Mouse (Mus musculus) ES-CJ7 (cell line): ENCODE data around the gene Rac2.

Source experiments
- DNase-seq: peaks from one replicate; pipeline ENCODE4 v3.0.0; 2011; ENCODE audit warnings: low read depth, low spot score

Rac2 gene

GRCm38 (mm10) chr15:78588900-78589299, 16.3 kb upstream of the Rac2 start:
- DNase-seq = no peak

- DNase-seq = no peak
These were observed 15.5 kb upstream of the Rac2 start for GRCm38 (mm10) chr15:78588049-78588448.

GRCm38 (mm10) chr15:78587050-78587994, 14.7 kb upstream of the Rac2 start:
- peak; percentile 90 for DNase-seq

- no peak for DNase-seq
These were observed 12.8 kb upstream of the Rac2 start for GRCm38 (mm10) chr15:78585404-78585803.

GRCm38 (mm10) chr15:78583352-78583751, 10.8 kb upstream of the Rac2 start:
- peak; percentile 51 for DNase-seq

- peak; percentile 47 for DNase-seq
These were observed 3.8 kb upstream of the Rac2 start for GRCm38 (mm10) chr15:78576284-78576810.

- DNase-seq = no peak
These were observed 348 bp downstream of the Rac2 start for GRCm38 (mm10) chr15:78572270-78572600.

GRCm38 (mm10) chr15:78571554-78572269, 871 bp downstream of the Rac2 start:
- no peak for DNase-seq

- DNase-seq = no peak
These were observed 2.4 kb downstream of the Rac2 start for GRCm38 (mm10) chr15:78570170-78570569.

GRCm38 (mm10) chr15:78567608-78568120, 4.9 kb downstream of the Rac2 start:
- no peak for DNase-seq

- DNase-seq = no peak
These were observed 7.7 kb downstream of the Rac2 start for GRCm38 (mm10) chr15:78564764-78565435.

GRCm38 (mm10) chr15:78563937-78564336, 8.6 kb downstream of the Rac2 start:
- no peak for DNase-seq

GRCm38 (mm10) chr15:78563344-78563743, 9.2 kb downstream of the Rac2 start:
- no peak for DNase-seq

- DNase-seq = no peak
These were observed 13.2 kb downstream of the Rac2 start for GRCm38 (mm10) chr15:78559141-78559979.

GRCm38 (mm10) chr15:78557693-78558535, 14.7 kb downstream of the Rac2 start:
- no peak for DNase-seq

GRCm38 (mm10) chr15:78554545-78555313, 17.9 kb downstream of the Rac2 start:
- peak; percentile 72 for DNase-seq

- no peak for DNase-seq
These were observed 23.3 kb downstream of the Rac2 start for GRCm38 (mm10) chr15:78549189-78549734.

- no peak for DNase-seq
These were observed 23.9 kb downstream of the Rac2 start for GRCm38 (mm10) chr15:78548711-78549110.

- no peak for DNase-seq
These were observed 24.3 kb downstream of the Rac2 start for GRCm38 (mm10) chr15:78548336-78548665.
